Mouse (Mus musculus): ENCODE data around the gene Ccl1. TPM values are rescaled to one million over a fixed set of nuclear protein-coding genes. Genes with fewer than 3 reads are reported as not detected.

The Ccl1 gene
- total RNA-seq, 4 experiments from 2014 or later: not detected

DNA sequence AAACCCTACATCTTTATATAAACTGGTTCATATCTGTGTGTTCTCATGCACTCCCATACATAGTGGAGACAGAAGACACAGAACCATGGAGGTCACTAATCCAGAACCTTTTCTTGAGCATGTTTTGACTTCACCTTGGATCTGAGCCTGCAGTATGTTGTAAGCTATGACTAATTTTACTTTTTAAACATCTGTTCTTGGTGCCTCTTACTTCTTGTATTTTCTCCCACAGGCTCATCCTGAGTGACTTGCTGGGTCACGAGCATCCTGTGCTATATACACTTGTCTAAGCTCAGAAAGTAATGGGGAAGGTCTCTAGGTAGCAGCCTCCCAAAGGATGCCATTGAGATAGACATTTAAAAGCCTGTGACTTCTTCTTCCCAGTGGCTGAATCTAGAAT, 172.5 kb downstream of the Ccl1 start:
- DNase-seq (ENCODE audit: low spot score in 2 of 2): no peak

Other genes with a start within 250 kb of the Ccl1 start
- gene Ccl11, start 247.9 kb downstream of the Ccl1 start, total RNA-seq (2022): 10 to 100 TPM; 13.0 to 23.4 (median 18.2) TPM
- not detected for gene Ccl12, start 203.8 kb downstream of the Ccl1 start, total RNA-seq (2022)
- under 1 TPM in 1 of 4 experiments, not detected in 3; 0.86 TPM for gene Ccl8, start 190.5 kb downstream of the Ccl1 start, total RNA-seq (2022)
- gene Tmem132e, start 83.2 kb upstream of the Ccl1 start, total RNA-seq (2022): not detected

Measured in gastrocnemius, adult 8-10 months (tissue).